Mouse (Mus musculus) kidney, postnatal 14 days (tissue): ENCODE measurements around the gene Apod.
A peak's percentile ranks its signal among the peaks of the same experiment; 100 is the strongest.

Experiments
- DNase-seq: peaks from one replicate; pipeline ENCODE4 v3.0.0; 2022; ENCODE audit warnings: mixed read lengths

Apod gene

DNA sequence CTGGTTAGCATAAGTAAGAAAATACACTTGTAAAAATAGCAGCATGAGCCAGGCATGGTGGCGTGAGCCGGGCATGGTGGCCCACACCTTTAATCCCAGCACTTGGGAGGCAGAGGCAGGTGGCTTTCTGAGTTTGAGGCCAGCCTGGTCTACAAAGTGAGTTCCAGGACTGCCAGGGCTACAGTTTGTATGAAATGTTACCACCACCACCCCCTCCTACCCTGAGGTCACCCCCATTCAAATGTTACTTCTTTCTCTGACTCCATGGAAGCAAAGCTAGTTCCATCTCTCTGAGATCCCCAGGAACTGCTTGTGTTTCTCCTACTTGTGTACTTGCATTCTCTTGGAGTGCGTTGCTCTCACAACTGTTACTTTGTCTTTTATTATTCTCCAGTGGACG is 34.4 kb downstream of the Apod start:
- no peak for DNase-seq

DNA sequence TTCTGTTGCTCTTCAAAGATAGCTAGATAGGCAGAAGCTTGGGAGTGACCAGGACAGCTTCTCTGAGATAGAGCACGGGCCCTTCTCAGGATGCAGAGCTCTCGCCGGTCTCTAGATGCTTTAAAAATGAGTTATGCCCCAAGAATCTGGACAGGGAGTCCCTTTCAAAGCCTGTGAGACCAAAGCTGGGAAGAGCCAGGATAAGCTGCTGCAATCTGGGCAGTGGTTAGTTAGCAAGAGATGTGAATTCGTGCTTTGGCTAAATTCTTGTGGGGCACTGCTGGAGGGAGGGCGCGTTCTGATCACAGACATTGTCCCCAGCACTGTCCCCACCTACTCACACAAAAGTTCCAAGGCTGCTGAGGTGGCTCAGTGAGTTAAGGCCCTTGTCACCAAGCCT is 36.0 kb downstream of the Apod start:
- DNase-seq = peak; percentile 20

DNA sequence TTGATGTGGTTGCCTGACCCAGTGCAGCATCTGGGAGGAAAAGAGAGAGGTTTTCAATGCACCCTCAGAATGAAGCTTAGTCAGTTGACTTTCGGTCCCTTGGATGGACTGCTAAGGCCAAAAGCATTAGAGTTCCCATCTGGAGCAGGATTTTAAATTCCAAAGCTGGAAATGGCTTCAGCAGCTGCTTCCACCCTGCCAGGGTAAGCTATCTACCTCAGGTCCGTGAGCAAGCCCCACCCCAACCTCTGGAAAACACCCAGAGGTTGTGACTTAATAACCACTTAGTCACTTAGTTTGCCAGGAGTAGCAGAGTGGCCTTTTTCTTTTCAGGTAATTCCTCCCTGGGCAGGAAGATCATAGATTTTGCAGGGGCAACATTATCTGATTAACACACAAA is 36.5 kb downstream of the Apod start:
- DNase-seq = no peak

DNA sequence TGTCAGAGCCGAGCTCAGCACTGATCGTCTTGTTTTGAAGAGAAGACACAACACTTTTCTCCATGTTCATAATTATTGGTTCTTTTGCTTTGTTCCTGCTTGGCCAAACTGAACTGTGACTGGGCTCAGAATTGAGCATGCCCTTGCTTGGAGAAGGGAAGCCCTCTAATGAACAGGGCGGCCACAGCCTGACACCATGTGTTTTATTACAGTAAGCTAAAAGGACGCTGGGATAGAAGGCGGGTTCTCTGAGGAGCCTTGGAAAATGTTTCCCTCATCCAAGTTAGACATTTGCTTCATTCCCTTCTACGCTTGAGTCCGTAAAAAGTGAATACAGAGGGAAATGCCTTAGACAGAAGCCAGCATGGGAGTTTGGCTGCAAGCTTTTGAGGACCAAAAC is 37.6 kb downstream of the Apod start:
- peak; percentile 49 for DNase-seq

DNA sequence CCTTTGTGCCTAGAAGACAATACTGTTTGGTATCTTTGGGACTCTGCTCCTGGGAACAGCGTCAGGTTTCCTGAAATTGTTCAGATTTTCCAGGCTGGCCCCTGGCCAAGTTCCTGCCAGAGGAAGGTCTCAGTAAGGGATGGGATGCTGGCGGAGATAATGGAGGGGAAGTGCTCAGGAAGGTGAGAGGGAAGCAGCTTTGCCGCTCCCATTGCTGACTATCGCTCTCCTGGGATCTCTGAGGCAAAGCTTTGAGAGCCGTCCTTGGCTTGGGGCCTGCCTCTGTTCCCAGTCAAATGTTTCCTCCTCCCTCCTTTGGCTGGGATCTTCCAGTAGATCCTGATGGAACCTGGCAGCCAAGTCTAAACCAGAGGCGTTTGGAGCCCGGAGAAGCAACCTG is 38.1 kb downstream of the Apod start:
- DNase-seq = peak; percentile 86

DNA sequence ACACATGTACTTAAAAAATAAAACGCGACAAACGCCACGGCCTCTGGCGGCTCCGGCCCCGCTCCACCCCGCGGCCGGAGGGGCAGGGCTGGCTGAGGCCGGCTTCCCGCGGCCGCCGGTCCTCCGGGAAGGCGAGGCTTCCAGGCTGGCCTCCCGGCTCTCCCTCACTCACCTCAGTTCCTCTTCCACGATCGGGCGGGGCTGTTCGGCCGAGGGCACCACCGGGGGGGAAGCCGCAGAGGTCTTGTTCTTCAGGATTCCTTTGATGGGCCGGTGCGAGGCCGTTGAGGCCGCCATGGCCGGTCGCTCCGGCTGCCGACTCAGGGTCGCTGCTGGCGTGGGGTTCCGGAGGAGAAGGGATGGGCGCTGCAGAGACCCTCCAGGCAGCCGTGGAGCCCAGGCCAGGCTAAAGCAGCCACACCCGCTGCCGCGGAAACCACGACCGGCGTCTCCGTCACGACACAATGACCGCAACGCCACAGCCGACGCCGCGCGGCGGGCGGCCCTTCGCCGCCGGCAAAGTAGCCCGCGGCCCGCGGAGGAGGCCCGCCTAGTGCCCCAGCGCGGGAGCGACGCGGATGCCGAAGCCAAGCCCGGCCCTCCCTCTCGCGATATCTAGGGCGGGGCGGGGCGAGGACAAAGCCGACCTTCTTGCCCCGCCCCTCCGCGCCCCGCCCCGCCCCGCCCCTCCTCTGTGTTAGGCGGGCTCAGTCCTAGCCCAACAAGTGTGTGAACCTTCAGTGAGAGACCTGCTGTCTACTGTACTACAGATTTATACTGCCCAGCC is 39.7 kb downstream of the Apod start, which contains the start of gene Ppp1r2:
Gene Ppp1r2 (minus strand): TSS at position 604 of the 787 bp plus-strand sequence.
- DNase-seq = peak; percentile 96

DNA sequence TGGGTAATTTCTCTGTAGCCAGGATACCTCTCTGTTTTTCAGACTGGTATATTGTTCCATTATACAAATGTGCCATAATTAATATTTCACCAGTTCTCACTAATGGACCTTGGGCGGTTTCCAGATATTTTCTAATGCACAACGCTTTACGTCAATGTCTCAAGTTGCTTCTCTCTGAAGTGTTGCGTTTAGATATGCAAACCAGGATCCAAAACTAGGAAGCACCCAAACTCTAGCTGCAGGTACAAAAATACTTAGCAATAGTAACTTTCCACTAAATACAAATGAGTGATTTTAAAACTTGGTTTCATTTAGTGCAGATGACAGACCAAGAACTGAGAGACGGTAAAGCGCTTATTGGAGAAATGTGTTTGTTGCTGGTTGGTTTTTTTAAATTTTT is 40.5 kb downstream of the Apod start:
- no peak for DNase-seq

DNA sequence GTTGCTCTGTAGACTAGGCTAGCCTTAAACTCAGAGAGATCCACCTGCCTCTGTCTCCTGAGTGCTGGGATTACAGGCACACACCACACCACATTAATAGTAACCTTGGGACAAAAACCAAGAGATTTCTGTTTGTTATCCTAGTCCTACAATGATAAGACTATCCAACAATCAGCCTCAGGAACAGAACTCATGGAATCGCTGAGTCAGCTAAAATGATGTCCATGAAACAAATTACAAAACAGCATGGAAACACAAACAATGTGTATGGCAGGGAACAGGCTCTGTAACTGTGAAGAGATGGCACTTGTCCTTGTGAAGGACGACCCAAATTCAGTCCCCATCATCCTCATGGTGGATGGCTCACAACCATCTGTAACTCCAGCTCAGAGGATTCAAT is 47.9 kb downstream of the Apod start:
- no peak for DNase-seq

DNA sequence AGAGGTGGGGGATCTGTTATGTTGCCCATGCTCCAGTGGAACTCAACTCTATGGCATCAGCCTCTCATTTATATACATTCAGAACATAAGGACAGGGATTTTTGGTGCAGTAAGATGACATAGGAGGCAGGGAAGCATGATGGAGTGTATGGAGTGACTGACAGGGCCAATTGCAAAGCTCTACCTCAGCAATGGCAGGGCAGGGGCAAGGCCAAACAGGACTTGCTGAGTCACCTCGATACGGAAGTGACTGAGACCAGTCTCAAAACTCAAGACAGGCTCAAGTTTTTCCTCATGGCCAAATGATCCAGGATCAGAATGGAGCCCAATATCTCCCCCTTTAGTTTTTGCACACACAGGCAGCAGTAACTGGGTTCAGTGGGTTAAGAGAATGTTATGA is 58.5 kb downstream of the Apod start:
- DNase-seq = no peak

DNA sequence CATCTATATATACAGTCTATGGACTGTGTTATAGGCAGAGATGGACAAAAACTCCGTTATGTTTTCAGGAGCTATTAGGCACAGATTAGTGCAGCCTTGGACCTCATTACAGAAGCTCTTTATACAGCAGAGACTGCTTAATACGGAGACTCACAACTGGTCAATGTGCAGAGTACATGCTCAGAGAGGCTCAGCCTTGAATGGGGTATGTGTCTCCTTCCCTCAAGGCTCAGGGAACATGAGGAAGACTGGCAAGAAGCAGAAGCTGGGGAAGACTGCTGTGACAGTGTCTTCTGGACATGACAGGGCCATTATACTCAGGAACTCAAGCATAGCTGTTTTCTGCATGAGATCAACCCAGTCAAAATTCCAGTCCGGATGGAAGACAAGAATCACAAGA is 58.9 kb downstream of the Apod start:
- no peak for DNase-seq

DNA sequence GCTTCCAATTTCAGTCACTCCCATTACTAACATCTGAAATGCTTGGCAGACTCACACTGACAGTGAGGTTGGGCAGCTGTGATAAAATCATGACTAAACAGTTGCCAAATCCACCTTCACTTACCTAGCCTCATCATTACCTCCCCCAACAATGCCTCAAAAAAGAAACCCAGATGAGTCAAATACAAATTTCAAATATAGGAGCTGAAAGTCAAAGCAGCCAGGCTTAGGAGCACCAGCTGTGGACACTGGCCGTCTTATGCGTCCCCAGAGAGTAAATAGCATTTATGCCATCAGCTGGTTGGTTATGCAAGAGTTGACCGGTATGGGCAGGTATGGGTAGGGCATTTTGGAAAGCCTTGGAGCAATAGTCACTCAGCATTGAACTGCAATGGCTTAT is 65.2 kb downstream of the Apod start:
- no peak for DNase-seq

DNA sequence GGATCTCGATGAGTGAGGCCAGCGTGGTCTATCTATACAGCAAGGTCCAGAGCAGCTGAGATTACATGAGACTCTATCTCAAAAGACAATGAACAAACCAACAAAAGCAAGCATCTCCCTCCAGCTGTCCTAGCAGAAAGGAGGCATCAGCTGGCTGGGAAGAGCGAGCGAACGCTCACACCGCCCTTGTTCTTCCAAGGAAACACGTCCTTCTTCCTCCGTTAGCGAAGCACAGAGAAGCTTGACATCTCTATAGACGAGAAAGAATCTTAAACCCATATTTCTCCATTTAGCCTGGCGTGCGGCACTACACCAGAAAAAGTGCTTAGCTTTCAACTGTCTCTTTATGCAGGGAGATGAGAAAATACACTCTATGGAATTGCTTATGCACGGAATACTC is 65.9 kb downstream of the Apod start:
- no peak for DNase-seq

DNA sequence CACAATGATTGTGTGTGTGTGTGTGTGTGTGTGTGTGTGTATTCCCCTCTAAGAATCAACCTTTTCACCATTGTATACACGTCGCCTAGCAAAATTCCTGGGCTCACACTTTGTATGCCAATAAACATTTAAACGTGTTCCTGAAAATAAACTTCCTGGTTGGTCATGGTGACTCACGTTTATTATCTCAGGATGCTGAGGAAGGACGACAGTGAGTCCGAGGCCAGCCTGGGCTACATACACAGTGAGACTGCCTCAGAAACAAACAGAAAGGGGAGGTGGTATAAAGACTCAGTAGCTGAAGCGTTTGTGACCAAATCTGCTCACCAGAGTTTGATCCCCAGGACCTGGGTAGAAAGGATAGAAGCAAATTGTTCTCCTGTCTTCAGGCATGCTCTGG is 67.2 kb downstream of the Apod start:
- no peak for DNase-seq
